Mouse (Mus musculus) layer of hippocampus, adult 2 months (tissue): ENCODE measurements around the gene Myo18a. TPM values are rescaled to one million over a fixed set of nuclear protein-coding genes. Genes with fewer than 3 reads are reported as not detected.
"Not testable (repeated sequence)": the region's sequence is repeated elsewhere in the genome, so short reads cannot be mapped to it uniquely, and the experiment has no call there.

ENCODE experiments used
- DNase-seq, 2 experiments: peaks; one replicate each; pipeline ENCODE4 v3.0.0; 2022; ENCODE audit warnings: low spot score in 2 of 2
- H3K27ac ChIP-seq: fragments of 200-600 bp; 2 replicates; pipeline ENCODE4 v1.8.1; 2022
- H3K4me3 ChIP-seq: fragments of 200-600 bp; 2 replicates; pipeline ENCODE4 v1.8.1; 2022; ENCODE audit warnings: mild to moderate bottlenecking
- CTCF ChIP-seq: fragments of 200-600 bp; conservative IDR thresholded peaks from 2 replicates; pipeline ENCODE4 v1.8.1; 2022; ENCODE audit warnings: antibody characterized with exemption, mild to moderate bottlenecking, moderate library complexity
- long read RNA-seq, 2 experiments: library from polyadenylated mRNA; stranded (forward); transcript quantifications; one replicate each; pipeline ENCODE4 v2.0.0; 2021; ENCODE audit warnings: borderline mapping rate in 2 of 2
- total RNA-seq, 2 experiments: library from RNA; stranded (reverse); gene quantifications; 2 replicates each; pipeline ENCODE4 v1.2.3; 2021

The Myo18a gene
- 100 to 1,000 TPM; 137 to 156 TPM for total RNA-seq
- long read RNA-seq, experiment 1, partial matches to known transcripts: 19 of 35 reads
- long read RNA-seq, experiment 1, other reads (novel, unspliced or antisense): 16 of 35 reads
- long read RNA-seq, experiment 2, partial matches to known transcripts: 32 of 43 reads
- long read RNA-seq, experiment 2, other reads (novel, unspliced or antisense): 10 of 43 reads

DNA sequence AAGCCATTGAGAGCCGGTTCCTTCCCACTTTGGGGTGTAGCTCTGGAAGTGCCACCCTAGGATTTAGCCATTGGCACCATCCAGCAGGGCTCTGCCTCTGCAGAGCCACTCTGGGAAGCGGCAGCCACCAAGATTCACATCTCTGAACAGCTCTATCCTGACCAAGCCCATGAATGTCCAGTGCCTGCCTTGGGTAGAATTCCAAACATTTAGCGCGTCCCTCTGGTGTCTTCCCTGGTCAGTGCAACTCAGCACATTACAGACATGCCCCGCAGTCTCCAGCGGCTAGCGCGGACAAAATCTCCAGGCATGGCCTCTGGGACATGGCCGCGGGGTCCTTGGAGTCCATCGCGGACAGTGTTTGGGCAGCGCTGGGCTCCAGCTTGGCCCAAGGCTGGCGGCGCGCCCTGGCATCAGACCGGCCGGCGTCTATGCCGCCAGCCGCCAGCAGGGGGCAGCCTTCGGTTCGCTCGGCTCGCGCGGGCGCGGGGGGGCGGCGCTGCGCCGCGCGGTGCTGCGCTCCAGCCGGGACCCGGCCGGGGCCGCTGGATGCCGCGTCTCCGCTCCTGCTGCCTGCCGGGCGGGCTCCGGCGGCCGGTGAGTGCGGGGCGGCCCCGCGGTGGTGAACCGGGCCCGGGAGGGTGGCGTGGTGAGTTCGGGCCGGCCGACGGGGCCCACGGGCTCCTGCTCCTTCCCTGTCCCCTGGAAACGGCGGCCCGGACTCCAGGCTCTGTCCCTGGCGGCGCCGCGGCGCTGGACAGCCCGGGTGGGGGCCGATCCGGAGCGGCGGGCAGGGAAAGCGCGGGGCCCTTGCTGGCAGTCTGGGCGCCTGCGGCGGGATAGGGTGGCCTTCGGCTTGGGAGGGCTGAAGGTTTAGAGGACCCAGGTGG, at the start of gene Myo18a:
TSS of gene Myo18a (plus strand) at position 464 of the 890 bp plus-strand sequence.
- peak; percentile 75 for TF ChIP-seq CTCF
- H3K27ac ChIP-seq: peak within 1 kb of the TSS; percentile 99
- DNase-seq: peak; percentile 55 to 86
- H3K4me3 ChIP-seq: peak within 1 kb of the TSS; percentile 92

DNA sequence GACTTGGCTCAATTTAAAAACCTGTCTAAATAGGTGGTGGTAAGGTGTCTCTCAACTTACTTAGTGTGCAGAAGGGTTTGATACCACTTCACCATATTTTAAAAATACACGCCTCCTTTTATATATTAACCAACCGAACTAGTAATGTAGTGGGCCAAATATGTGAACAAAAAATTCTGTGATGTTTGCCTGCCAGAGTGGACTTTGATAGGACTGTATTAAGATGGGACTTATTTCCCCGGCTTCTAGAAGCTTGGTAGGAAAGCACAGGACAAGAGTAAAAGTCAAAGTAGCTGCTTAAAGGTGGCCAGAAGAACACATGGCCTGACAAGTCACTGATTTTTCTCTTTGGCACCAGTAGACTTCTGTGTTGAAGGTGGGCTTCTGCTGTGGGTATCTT, 49.3 kb upstream of the Myo18a start:
- H3K27ac ChIP-seq: no peak overlapping the region
- TF ChIP-seq CTCF: no peak
- H3K4me3 ChIP-seq: no peak overlapping the region
- no peak for DNase-seq

DNA sequence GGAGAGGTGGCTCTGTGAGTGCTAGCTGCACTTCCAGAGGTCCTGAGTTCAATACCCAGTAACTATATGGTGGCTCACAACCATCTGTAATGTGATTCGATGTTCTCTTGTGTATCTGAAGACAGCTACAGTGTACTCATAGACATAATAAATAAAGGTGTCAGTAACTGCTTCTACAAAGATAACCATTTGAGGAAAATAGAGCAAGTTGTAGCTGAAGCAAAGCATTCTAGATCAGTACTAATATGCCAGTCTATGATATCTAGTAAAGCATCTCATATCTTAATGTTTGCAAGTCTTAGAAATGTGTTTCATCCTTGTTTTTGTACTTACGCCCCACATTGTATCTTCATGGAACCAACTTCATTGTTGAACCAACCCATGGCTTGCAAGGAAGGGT, 44.0 kb upstream of the Myo18a start:
- Histone ChIP-seq H3K27ac (no peak overlapping the region), H3K4me3 (no peak overlapping the region)
- no peak for DNase-seq
- TF ChIP-seq CTCF: no peak

DNA sequence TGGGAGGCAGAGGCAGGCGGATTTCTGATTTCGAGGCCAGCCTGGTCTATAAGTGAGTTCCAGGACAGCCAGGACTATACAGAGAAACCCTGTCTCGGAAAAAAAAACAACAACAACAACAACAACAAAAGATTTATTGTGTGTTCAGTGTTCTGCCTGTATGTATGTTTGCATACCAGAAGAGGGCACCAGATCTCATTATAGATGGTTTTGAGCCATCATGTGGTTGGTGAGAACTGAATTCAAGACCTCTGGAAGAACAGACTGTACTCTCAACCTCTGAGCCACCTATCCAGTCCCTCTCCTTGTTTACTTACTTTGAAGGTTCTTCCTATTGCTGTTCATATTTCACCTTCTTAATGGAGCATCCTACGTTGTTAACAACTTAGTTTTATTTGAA, 41.7 kb upstream of the Myo18a start:
- H3K4me3 ChIP-seq: no peak overlapping the region
- DNase-seq: no peak
- H3K27ac ChIP-seq: no peak overlapping the region
- peak; percentile 56 for TF ChIP-seq CTCF

DNA sequence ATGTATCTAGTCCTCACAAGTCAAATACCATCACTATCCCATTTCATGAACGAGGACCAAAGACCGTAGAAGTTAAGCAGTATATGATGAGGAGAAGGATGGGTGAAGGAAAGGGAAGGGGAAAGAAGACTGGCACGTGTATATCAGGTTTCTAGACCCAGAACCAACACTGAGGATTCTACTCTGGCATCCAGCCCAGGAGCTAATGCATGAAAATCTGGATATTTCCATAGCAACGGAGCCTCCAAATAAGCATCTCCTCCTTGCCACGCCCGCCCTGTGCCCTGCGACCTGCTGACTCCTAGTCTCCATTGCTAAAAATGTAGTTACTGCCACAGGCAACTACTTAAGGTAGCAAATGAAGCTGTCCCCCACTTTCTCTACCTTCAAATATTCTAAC, 38.3 kb upstream of the Myo18a start:
- no peak for TF ChIP-seq CTCF
- no peak for DNase-seq
- no peak overlapping the region for H3K4me3 ChIP-seq
- no peak overlapping the region for H3K27ac ChIP-seq

DNA sequence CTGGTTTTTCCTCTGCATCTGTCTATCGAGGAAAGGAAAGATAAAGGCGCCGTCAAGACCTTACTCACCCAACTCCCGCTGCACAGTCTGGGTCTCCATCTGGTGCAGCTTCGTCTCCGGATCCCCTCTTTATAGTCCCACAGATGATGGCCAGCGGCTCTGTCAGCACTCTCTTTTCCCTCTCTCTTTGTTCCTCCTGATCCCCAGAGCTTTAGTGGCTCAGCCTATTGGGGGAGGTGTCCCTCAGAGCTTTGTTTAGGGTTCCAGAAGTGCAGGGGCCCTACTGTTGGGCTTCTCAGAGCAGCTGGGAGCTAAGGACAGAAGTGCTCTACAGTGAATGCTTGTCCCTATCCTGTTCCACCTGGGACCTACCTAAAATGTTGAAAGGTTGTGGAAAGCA, 37.9 kb upstream of the Myo18a start, which contains the start of gene Cryba1:
TSS of gene Cryba1 (minus strand) at position 101 of the 400 bp plus-strand sequence.
- no peak for TF ChIP-seq CTCF
- no peak for DNase-seq
- Histone ChIP-seq H3K4me3 (no peak within 1 kb of the TSS), H3K27ac (no peak within 1 kb of the TSS)

DNA sequence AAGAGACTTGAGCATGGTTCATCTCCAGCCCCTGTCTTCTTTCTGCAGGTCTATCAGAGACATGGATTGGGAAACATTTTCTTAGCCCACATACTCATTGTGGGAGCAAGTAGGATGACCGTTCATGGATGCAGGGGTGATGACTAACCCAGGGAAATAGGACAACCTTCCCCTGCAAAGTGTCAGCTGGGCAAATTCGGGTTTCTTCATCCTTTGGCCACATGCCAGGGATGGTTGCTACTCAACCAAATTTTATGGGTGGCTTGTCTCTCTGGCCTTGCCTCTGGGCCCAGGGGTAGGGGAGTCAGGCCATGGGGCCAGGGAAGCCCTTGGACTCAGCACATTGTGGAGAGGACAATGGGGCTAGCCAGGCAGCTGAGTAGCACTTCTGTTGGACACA, 34.5 kb upstream of the Myo18a start:
- TF ChIP-seq CTCF: no peak
- Histone ChIP-seq H3K27ac (no peak overlapping the region), H3K4me3 (no peak overlapping the region)
- DNase-seq: no peak

DNA sequence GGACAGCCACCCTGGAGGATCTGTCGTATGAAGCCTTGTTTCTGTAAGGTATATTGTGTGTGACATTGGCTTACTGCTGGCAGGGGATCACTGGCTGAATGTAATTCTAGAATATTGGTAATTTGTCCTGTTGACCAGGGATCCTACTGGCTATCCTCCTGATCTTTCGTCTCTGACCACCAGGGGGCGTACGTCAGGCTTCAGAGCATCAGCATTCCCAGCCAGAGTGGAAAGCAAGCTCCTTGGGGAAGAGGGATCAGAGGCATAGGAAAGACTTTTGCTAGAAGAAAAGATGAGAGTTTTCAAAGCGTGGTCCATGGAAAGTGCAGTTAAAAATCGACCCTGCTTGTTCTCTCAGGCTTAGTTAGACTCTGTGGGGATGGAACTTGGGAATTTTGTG, 25.8 kb upstream of the Myo18a start:
- Histone ChIP-seq H3K4me3 (no peak overlapping the region), H3K27ac (no peak overlapping the region)
- peak; percentile 94 for TF ChIP-seq CTCF
- peak; percentile 74 to 90 for DNase-seq

DNA sequence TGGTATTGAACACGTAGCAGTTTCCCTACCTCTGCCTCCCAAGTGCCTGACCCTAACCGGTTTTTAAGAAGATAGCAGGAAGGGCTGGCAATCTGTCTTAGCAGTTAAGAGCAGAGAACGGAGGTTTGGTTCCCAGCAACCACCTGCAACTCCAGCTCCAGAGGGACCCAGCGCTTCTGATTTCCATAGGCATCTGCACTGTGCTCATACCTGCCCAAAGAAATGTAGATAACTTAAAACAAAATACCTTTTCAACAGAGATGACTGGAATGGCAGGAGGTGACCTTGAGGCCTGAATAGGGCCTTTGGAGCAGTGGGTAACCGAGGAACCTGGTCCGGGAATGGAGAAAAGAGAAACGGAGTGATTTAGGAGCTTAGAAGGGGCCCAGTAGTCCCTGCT, 24.5 kb upstream of the Myo18a start:
- H3K4me3 ChIP-seq: no peak overlapping the region
- no peak for TF ChIP-seq CTCF
- H3K27ac ChIP-seq: no peak overlapping the region
- no peak for DNase-seq

DNA sequence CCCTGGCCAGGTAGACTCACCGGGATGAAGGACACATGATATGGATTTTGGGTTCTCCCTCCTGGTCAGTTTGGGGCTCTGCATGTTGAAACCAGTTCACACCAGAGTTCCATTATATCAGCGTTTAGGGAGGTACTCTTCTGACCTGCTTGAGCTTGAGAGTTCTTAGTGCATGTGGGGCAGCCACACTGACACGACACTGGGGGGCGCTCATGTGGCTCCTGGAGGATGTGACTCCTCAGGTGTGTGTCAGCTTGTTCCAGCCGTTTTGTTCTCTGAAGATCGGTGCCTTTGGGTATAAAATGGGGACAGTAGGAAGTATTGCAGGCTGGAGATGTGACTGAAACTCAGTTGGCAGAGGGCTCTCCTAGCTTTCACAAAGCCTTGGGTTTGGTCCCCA, 19.1 kb upstream of the Myo18a start:
- peak; percentile 73 for TF ChIP-seq CTCF
- no peak overlapping the region for H3K27ac ChIP-seq
- H3K4me3 ChIP-seq: no peak overlapping the region
- DNase-seq: no peak

DNA sequence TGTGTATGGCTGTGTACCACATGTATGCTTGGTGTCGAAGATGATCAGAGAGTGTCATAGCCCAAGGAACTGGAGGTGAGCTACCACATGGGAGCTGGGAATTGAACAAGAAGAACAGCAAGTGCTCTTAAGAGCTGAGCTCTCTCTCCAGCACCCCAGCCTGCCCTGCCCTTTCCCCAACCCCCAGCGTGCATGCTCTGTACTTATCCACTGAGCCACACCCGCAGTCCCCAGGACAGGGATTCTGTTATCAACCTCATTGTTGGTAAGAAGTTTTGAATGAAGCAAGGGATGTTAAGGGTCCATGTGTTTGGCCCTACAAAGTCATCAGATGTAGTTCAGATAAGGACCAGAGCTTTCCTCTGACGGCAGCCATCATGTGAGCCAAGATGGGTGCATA, 16.4 kb upstream of the Myo18a start:
- no peak for DNase-seq
- Histone ChIP-seq H3K27ac (no peak overlapping the region), H3K4me3 (no peak overlapping the region)
- TF ChIP-seq CTCF: no peak

DNA sequence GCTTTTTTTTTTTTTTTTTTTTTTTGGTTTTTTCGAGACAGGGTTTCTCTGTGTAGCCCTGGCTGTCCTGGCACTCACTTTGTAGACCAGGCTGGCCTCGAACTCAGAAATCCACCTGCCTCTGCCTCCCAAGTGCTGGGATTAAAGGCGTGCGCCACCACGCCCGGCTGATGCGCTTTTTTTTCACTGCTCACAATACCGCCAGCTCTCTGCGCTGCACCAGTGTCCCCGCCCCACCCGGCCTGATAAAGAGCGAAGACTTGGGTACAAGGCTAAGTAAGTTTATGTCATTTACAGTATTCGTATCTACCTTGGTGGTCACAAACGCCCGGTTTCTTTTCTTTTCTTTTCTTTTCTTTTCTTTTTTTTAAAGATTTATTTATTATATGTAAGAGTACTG, 15.9 kb upstream of the Myo18a start:
- H3K27ac ChIP-seq, H3K4me3 ChIP-seq, DNase-seq: not testable (repeated sequence)

DNA sequence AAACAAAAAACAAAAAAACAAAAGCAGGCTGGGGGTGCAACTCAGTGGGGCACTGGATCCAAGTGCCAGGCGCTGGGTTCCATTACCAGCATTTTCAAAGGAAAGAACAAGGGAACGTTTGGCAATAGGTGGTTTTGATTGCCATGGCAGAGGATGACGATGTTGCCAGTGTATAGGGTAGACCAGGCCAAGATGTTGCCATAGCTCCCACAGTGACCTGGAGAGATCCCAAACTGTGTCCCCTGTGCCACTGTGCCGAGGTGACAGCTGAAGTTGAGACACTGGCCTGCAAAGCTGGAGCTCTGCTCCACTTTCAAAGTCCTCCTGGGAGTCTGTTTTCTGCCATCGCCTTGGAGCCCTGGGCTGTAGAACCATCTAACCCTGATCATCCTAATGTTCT, 14.1 kb upstream of the Myo18a start:
- Histone ChIP-seq H3K27ac (no peak overlapping the region), H3K4me3 (no peak overlapping the region)
- no peak for DNase-seq
- TF ChIP-seq CTCF: no peak

DNA sequence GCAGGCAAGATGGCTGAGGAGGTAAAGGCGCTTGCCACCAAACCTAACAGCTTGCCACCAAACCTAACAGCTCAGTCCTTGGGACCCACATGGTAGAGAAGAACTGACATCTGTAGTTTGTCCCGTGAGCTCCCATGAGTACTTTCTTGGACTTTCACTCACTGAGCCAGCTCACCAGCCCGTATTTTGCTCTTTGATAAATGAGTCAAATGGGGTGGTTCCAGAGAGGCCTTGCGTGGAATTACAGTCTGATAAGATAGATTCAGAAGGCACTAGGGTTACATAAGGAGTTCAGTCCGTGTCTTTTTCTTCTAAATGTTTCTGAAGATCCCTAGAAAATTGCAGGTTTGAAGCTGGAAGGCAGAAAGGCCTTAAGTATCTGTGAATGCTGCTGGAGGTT, 10.5 kb upstream of the Myo18a start:
- Histone ChIP-seq H3K4me3 (no peak overlapping the region), H3K27ac (no peak overlapping the region)
- TF ChIP-seq CTCF: no peak
- no peak for DNase-seq
